Mouse (Mus musculus) mouse embryonic stem cell (cell line): ENCODE results near the gene Dnajb4.

Experiments
- in situ Hi-C, 2 experiments: fragments of 300-500 bp; cut with MboI; formaldehyde crosslinking; loops; 1 replicate in 1 of 2; 3 replicates in 1 of 2; pipeline ENCODE4 v1.14.3; 2019 to 2020; ENCODE audit warnings: low sequenced_read_pairs in 2 of 2, low pct_unique_long_range_greater_than_20kb in 1 of 2, mixed read lengths in 1 of 2; ENCODE audit not compliant: unreplicated experiment in 1 of 2

The Dnajb4 gene

DNA sequence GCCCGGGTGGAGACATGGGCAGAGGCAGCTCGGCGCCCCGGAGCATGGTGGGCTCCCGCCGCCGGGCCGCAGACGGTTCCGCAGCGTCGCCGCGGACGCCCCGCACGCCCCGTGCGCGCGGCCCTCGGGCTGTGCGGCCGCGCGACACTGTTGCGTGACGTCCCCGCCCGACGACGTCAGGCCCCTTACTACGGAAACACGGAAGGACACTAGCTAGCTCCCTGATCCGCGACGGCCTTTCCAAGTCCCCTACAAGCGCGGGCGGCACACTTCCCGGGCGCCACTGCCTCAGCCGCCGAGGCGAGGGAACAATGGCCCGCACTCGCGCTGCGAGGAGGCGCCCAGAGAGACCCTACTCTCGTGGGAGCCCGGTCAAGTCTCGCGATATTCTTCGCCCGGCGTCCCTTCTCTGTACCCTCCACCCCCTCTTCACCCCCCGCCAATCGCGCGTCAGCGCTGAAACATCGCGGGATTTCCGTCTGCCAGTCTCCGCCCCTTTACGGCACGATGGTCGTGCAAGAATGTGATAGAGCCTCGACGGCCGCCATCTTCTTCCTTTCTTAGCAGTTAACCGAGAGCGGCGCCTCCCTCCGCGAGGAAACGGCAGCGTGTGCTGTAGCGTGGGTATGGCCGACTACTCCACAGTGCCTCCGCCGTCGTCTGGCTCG, at the start of gene Dnajb4, which contains the start of gene Fubp1:
Dnajb4 (minus strand) TSS at position 336 of the 668 bp plus-strand sequence.
Fubp1 (plus strand) TSS at position 456 of the 668 bp plus-strand sequence.
- in situ Hi-C loops = loop anchor here (10.0 to 25.0 kb wide), 2 partner anchors 95 to 98 kb away; no protein-coding TSS in a partner anchor

DNA sequence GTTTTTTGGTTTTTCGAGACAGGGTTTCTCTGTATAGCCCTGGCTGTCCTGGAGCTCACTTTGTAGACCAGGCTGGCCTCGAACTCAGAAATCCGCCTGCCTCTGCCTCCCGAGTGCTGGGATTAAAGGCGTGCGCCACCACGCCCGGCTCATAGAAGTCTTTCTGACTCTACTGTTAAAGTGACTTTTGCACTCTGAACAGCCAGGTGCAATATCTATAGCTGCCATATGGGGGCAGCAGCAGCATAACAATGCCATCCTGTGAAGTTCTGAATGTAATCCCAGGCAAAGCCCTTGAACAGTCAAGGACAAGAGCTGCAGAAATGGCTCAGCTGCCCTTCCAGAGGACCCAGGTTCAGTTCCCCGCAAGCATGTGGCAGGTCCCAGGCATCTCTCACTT, 49.3 kb upstream of the Dnajb4 start:
- in situ Hi-C loops = loop anchor here in 1 of 2 experiments (25.0 kb wide), 1 partner anchor 478 kb away; no protein-coding TSS in a partner anchor

DNA sequence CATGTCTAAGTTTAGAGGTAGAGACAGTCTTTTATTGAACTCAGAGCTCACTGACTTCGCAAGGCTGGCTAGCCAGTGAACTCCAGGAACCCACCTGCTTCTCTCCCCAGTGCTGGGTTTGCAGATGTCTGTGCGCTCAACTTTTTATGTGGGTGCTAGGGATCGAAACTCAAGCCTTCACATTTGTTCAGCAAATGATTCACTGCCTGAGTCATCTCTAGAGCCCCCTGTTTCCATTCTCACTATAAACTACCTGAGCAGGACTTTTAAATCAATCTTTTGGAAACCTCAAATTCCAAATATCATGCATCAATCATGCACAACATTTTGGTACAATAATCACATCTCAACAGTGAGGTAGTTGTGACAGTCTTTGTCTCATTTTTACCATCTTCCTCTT, 47.4 kb upstream of the Dnajb4 start:
- in situ Hi-C loops = loop anchor here in 1 of 2 experiments (25.0 kb wide), 1 partner anchor 480 kb away; no protein-coding TSS in a partner anchor

DNA sequence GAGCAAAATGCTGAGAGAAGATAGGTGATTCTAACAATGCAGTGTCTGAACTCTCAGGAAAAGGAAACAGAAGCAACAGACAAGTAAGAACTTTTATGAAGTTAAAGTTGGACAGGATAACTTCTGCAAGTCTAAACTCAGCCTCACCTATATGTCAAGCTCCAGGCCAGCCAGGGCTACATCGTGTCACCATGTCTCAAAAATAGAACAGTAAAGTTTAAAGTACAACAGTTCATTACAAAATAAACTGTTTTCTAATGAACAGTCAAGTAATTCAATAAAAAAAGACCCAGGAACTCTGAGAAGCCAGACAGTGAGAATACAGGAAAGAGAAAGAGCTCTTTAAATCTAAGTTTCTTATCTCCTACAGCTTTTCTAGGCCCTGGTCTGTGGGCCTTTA, 40.4 kb upstream of the Dnajb4 start:
- in situ Hi-C loops = loop anchor here in 1 of 2 experiments (25.0 kb wide), 1 partner anchor 487 kb away; no protein-coding TSS in a partner anchor

DNA sequence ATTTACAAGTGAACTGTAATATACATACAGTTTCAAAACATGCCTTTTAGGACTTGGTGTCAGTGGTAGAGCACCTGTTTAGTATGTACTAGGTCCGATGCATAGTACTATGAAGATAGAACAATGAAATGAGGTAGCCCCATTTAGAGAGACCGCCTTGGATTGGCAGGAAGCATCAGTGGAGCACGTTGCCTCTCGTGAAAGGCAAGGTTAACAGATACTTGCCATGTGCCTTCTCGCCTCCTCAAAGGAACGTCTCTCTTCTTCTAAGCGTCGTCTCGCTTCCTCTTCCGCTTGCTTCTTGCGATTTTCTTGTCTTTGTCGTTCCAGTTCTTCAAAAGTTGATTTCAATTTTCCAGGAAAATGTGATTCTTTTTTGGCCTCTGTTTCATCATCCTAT, 37.6 kb upstream of the Dnajb4 start:
- in situ Hi-C loops = no loop called here

DNA sequence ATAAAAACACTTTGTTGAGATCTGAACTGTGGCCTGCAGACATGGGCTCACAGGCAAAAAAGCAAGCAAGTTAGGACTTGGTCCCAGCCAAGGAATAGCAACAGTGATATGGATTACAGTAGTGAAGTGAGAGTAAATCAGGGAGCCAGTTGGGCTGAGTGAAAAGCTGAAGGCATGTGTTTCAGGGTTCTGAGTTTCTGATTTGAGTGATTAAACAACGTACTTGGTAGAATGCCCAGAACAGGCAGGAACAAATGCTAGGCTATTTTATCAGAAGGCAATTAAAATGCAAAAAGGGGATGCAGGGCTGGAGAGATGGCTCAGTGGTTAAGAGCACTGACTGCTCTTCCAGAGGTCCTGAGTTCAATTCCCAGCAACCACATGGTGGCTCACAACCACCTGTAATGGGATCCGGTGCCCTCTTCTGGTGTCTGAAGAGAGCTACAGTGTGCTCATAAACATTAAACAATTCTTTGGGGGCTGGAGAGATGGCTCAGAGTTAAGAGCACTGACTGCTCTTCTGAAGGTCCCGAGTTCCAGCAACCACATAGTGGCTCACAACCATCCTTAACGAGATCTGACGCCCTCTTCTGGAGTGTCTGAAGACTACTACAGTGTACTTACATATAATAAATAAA, 35.3 kb upstream of the Dnajb4 start:
- in situ Hi-C loops = no loop called here

DNA sequence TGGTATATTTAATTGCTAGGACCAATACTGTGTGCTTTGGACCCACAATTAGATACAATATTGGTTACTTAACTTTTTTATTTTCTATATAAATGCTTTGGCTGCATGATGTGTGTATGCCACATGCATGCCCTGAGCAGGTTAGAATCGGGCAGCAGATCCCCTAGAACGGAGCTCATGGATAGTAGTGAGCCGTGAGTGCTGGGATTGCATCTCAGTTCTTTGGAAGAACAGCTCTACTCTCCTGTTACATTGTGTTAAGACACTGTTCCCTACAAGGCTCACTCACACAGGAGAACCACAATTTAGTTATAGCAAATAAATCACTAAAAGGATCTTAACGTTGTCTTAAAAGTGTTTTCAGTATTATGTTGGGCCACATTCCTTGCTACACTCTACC, 33.2 kb upstream of the Dnajb4 start:
- in situ Hi-C loops = no loop called here

DNA sequence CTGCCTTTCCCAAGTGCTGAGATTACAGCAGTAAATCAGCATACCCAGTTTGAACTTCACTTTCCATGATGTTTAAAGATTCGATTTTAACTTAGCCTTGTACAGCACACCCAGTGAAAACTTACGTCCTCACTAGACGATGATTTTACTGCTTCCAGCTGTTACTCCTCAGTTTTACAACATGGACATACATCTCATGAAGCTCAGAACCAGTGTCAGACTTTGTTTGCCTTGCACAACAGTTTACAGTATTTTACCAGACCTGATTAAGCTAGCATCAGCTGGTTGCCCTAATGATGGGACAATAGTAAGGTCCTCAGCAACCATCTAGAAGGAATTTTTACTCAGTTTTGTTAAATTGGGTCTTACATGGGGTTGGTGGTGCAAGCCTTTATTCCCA, 31.0 kb upstream of the Dnajb4 start:
- in situ Hi-C loops = no loop called here

DNA sequence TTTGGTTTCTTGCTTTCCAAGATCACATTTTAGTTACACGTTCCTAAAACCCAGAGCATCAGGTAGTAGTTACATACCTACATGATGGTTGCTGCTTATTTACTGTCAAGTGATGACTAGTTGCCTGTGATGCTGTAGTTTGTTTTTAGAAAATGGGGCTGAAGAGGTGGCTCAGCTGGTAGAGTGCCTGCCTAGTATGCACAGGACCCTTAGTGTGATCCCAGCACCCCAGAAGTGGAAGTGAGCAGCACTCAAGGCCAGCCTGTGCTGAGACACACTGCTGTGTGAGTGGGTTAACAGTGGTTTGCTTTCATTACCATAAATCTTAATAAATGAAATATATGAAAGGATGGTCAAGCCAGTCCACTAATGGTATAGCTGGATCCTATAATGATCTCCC, 29.5 kb upstream of the Dnajb4 start:
- in situ Hi-C loops = no loop called here

DNA sequence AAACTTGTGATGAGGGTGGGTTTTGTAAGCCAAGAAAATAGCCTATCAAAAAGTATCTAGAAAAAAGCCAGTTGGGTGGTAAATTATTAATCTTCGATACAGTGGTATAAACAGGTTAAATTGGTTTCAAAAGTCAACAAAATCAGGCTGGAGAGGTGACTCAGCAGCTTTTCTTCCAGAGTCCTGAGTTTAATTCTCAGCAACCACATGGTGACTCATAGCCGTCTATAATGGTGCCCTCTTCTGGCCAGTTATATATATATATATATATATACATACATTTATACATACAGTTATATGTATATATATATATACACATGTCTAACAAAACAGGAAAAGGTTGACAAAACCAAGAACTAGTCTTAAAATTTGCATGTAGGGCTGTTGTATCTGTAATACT, 28.7 kb upstream of the Dnajb4 start:
- in situ Hi-C loops = no loop called here

DNA sequence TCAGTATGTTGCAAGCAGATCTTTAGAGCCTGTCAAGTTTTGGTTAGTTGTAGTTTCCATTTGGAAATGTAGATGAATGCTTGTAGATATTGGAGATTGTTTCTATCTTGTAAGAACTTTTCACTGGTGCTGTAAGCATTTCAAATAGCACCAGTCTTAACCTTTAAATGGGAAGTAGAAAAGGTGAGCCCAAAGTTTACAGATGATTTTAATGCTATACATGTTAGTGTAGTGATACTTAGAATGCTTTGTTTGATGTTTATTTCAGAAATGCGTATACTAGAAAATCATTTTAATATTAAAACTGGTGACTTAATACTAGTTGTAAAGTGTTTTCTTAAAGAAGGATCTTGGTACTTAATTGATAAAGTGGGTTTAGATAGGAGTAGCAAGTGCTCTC, 25.7 kb upstream of the Dnajb4 start:
- in situ Hi-C loops = no loop called here

DNA sequence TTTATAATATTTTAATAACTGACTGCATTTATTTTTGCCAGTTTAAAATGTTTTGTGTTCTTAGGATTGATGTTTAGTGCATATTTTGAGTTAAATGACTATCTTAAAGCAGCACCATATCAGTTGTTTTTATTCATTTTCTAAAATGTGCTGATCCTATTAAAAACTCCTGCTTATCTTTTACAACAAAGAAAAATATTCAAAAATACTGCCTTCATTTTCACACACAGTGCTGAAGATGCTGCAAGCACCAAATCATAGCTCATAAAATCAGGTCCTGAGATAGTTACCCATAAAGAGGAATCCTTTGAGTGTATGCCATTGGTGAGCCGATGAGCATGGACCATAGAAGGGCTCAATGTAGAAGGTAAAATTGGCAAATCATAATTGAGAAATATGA, 25.1 kb upstream of the Dnajb4 start:
- in situ Hi-C loops = no loop called here

DNA sequence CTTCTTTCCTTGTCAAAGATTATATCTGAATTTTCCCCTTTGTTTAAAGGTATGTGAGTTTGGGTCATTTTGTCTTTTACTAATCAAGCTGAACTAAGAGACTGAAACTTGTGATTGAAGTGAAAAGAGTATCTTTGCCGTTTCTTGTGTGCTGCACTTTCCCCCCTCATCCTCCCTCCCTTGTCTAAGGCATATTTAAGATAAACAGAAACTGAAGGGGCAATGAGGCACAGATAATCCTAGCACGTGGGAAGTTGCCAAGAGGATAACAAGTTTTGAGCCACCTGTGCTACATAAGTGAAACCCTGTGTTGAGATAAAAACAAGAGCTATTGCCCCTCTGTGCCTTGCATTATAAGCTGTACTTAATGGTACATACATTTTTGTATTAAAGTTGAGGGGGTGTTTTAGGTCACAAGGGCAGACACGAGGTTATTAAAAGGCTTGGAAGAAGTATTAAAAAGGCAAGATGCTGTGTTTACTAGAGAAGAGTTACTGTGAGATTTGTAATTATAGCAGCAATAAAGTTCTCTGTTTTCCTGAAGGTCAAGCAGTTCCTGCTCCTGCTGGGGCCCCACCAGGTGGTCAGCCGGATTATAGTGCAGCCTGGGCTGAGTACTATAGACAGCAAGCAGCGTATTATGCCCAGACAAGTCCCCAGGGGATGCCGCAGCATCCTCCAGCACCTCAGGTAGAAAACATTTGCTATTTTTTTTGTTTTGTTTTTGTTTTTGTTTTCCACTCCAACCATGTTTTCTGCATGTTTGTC, 21.4 kb upstream of the Dnajb4 start:
- in situ Hi-C loops = no loop called here

DNA sequence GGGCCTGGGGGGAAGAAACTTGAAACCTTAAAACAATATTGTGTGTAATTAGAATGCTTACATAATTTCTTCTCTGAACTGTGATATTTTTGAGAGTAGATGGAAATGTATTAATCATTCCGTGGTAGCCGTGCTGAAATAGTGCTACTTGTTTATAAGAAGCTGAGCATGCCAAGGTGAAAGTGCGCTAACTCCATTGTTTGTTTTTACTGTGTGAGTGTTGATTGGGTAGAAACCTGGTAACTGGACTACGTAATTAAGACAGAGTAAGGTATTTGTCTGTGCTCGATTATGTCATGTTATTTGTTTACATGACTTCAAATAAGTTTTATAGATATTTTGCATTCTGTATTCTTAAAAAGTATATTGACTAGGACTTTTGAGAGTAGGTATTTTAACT, 19.2 kb upstream of the Dnajb4 start:
- in situ Hi-C loops = no loop called here

DNA sequence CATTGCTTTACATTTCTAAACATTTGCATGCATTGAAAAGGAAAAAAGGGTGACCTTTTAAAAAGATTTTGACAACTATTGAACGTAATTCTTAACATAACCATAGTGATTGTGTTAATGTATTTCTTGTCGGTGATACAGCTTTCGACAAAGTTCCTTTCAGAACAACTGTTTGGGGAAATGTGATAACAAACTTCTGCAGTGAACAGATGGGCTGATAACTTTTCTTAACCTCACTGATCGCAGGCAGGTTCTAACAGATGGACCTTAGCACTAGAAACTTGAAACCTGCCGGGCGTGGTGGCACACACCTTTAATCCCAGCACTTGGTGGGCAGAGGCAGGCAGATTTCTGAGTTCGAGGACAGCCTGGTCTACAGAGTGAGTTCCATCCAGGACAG, 18.7 kb upstream of the Dnajb4 start:
- in situ Hi-C loops = no loop called here

DNA sequence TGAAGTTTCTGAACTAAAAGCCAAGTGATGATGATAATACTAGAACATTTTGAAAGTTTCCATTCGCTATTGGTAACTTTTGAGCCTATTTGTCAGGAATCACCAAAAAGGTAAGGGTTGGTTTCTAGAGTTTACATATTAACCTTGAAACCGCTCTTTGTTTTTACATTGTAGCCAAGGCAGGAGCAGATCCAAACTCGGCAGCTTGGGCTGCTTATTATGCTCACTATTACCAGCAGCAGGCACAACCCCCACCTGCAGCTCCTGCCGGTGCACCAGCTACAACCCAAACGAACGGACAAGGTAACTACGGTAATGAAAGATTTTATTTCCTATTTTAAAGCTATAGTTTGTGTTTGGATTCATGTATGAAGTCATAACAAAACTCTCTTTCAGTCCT, 15.8 kb upstream of the Dnajb4 start:
- in situ Hi-C loops = no loop called here

DNA sequence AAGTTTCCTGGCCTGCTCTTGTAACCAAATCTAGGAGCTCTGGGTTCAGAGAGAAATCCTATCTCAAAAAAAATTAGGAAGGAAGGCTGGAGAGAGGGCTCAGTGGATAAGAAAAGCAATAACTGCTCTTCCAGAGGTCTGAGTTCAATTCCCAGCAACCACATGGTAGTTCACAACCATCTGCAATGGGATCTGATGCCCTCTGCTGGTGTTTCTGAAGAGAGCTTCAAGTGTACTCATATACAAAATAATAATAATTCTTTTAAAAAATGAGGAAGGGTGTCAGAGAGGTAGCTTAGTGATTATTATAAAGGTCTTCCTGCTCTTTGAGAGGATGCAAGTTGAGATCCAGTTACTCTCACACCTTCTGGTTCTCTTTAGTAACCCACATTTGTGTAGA, 14.8 kb upstream of the Dnajb4 start:
- in situ Hi-C loops = loop anchor here in 1 of 2 experiments (25.0 kb wide), 1 partner anchor 113 kb away; no protein-coding TSS in a partner anchor

DNA sequence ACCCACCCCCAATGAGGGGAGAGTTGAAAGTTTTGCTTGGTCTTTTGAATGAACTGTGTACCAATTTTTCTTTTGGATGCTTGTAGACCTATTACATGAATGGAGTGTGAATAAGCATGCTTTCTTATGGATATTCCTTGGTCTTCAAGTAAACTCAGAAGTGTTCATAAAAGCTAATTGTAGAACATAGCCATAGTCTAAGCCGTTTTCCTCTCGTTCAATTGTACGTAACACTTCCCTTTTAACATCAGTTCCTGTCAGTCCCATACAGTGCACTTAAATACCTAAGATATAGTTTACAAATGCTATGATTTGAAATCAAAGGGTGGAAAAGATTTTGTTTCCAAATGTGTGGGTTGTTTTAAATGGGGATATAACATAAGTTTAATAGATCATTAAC, 3.3 kb upstream of the Dnajb4 start:
- in situ Hi-C loops = loop anchor here in 1 of 2 experiments (25.0 kb wide), 1 partner anchor 101 kb away; no protein-coding TSS in a partner anchor

DNA sequence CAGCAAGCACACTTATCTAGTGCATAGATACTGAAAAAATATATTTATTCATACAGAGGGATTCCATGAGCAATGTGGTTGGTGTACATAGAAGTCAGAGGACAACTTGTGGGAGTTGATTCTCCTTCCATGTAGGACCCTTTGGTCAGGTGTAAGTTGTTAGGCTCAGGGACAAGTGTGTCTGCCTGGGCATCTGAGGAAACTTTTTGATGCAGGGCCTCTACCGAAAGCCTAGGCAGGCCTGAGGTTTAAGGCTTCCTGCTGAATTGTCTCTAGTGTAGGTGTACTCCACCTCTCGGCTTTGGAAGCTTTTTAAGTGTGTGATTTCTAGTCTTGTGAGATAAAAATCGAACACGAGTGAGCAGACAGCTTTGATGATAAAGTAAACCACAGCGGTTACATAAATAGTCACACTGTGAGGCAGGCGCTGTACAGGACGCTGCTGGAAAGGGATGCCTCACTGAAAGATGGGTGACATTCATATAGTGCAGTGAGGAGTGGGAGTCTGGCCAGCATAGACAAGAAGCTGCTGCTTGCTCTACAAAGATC, 1.7 kb upstream of the Dnajb4 start:
- in situ Hi-C loops = loop anchor here in 1 of 2 experiments (25.0 kb wide), 1 partner anchor 100 kb away; no protein-coding TSS in a partner anchor
